ENCODE assay signal across 16 mouse cellular contexts in genomic region chr5:32438564-32438922, GRCm38 (mm10). TPM values are rescaled to one million over a fixed set of nuclear protein-coding genes. Genes with fewer than 3 reads are reported as not detected.
A peak's percentile ranks its signal among the peaks of the same experiment; 100 is the strongest.
DNase-seq lines count a peak whose midpoint lies in the region; ATAC-seq and TF ChIP-seq lines count a peak whose summit lies in the region.
"Had no signal": no experiment of that assay in that cellular context is flagged by ENCODE, and none has a peak within 500 bp of the region (broad histone marks: within the 10 kb centered on the region; RNA-seq: fewer than 3 reads in every experiment).

No protein-coding gene starts in this region.

- no peaks in the 10 kb centered on the region for H3K27me3 ChIP-seq in stomach, embryonic 15.5 days (replicated peaks)
- H3K27me3 ChIP-seq: forebrain, embryonic 12.5 days; heart, embryonic 13.5 days; limb, embryonic 13.5 days; liver, embryonic 15.5 days had no signal

- no peak for ATAC-seq in stomach, embryonic 15.5 days (ENCODE audit: insufficient read depth, low FRiP score, low read depth)

- H3K4me1 ChIP-seq in stomach, embryonic 15.5 days = peaks cover 10% of the 10 kb centered on the region; the same call in 1 of the 2 replicates
- H3K4me1 ChIP-seq: forebrain, embryonic 12.5 days; heart, embryonic 13.5 days; limb, embryonic 13.5 days; liver, embryonic 15.5 days had no signal

- 71% methylated on average over 2 of the region's 2 CpGs for WGBS in stomach, embryonic 15.5 days

- peak overlapping the region; percentile 28; the same call in 1 of the 2 replicates for H3K27ac ChIP-seq in layer of hippocampus, adult 2 months
- H3K27ac ChIP-seq in stomach, embryonic 15.5 days = peak overlapping the region; percentile 75; the same call in 1 of the 2 replicates
- H3K27ac ChIP-seq: forebrain, embryonic 12.5 days; heart, embryonic 13.5 days; limb, embryonic 13.5 days; liver, embryonic 15.5 days had no signal

- TF ChIP-seq CTCF in layer of hippocampus, adult 2 months (conservative IDR thresholded peaks at IDR 0.05) = no peak

- peak; percentile 35 for DNase-seq in cerebellum, adult 11 months
- no peak for DNase-seq in cerebellum, adult 8-10 months
- no peak for DNase-seq in layer of hippocampus, adult 2 months (ENCODE audit: low spot score in 2 of 2)
- no peak for DNase-seq in layer of hippocampus, postnatal 25 days (ENCODE audit: extremely low spot score in 1 of 2, low spot score in 1 of 2)
- DNase-seq in cerebellum, postnatal 25 days = peak; percentile 44 to 58
- DNase-seq in kidney, adult 9 months = no peak
- no peak for DNase-seq in yolk sac, embryonic 10.5 days (ENCODE audit: low spot score)
- DNase-seq: adrenal gland, adult 2 months; gastrocnemius, postnatal 36 days; spleen, adult 18-20 months; thymus, postnatal 36 days had no signal

- H3K9me3 ChIP-seq in stomach, embryonic 15.5 days = no peaks in the 10 kb centered on the region
- H3K9me3 ChIP-seq: forebrain, embryonic 12.5 days; heart, embryonic 13.5 days; limb, embryonic 13.5 days; liver, embryonic 15.5 days had no signal

- no peak overlapping the region for H3K4me2 ChIP-seq in stomach, embryonic 15.5 days
- H3K4me2 ChIP-seq: forebrain, embryonic 12.5 days; heart, embryonic 13.5 days; limb, embryonic 13.5 days; liver, embryonic 15.5 days had no signal

- H3K36me3 ChIP-seq in stomach, embryonic 15.5 days = no peaks in the 10 kb centered on the region
- H3K36me3 ChIP-seq: forebrain, embryonic 12.5 days; heart, embryonic 13.5 days; limb, embryonic 13.5 days; liver, embryonic 15.5 days had no signal

- no peak overlapping the region for H3K4me3 ChIP-seq in layer of hippocampus, adult 2 months
- no peak overlapping the region for H3K4me3 ChIP-seq in stomach, embryonic 15.5 days (replicated peaks)
- H3K4me3 ChIP-seq: forebrain, embryonic 12.5 days; heart, embryonic 13.5 days; limb, embryonic 13.5 days; liver, embryonic 15.5 days had no signal

- no peak overlapping the region for H3K9ac ChIP-seq in stomach, embryonic 15.5 days
- H3K9ac ChIP-seq: forebrain, embryonic 12.5 days; heart, embryonic 13.5 days; limb, embryonic 13.5 days; liver, embryonic 15.5 days had no signal

RNA-seq across cellular contexts. Expression of gene Ppp1cb, which starts 20.1 kb away (rescaled TPM):
- total RNA-seq in layer of hippocampus, adult 2 months (2021) = 100 to 1,000 TPM; 418 to 439 TPM
- 100 to 1,000 TPM; 390 to 468 TPM for total RNA-seq in layer of hippocampus, postnatal 25 days (2021)
- polyA plus RNA-seq in stomach, embryonic 15.5 days (2015; fragmentation: Nextera tagmentation; extraction: Ambion mirVana) = 234 and 253 TPM in 2 replicates

Comparison
In these comparisons a context has a peak if more than half of its experiments do, and no peak if none do; other contexts are left out.
1. DNase-seq: peak in cerebellum, adult 11 months (single experiment) and cerebellum, postnatal 25 days (2 of 2); none in cerebellum, adult 8-10 months (single experiment), layer of hippocampus, adult 2 months (0 of 2), layer of hippocampus, postnatal 25 days (0 of 2), kidney, adult 9 months (single experiment) and yolk sac, embryonic 10.5 days (single experiment).